Mouse (Mus musculus) lung, postnatal 25 days (tissue): Measurements from ENCODE around the gene Tex101.
"Not testable (repeated sequence)": the region's sequence is repeated elsewhere in the genome, so short reads cannot be mapped to it uniquely, and the experiment has no call there.

Experiments
- DNase-seq: peaks from one replicate; pipeline ENCODE4 v3.0.0; 2022; ENCODE audit warnings: low spot score

The Tex101 gene

DNA sequence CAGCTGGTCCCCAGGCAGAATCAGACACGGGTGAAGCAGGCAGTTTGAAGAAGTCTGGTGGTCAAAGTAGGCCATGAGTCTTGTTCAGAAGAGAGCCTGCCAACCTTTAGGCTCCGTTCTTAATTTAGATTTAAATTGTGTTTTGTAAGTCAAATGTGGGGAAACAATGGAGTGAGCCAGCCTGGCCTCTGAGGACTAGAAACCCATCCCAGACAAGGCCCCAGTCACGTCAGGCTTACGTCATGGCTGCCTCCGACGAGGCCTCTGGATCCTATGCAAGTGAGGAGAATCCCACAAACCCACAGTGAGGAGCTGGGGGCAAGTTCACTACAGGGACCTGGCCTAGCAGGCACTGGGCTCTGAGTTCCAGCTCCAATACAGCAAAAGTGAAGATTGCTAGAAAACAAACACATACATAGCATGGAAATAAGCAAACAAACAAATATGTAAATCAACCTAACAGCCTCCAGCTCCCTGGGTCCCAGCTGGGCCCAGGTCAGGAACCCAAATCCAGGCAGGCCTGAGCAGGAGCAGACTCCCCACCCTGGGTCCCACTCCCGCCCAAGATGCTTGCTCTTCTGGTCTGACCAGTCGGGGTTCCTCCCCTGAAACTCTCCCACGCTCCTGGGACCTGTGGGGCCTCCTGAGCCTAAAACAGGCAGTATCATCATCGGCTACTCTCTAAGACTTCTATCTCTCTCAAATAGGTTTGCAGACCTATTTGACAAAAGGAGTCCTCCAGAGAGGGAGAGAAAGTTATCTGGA lies 46.2 kb downstream of the Tex101 start:
- DNase-seq = no peak

DNA sequence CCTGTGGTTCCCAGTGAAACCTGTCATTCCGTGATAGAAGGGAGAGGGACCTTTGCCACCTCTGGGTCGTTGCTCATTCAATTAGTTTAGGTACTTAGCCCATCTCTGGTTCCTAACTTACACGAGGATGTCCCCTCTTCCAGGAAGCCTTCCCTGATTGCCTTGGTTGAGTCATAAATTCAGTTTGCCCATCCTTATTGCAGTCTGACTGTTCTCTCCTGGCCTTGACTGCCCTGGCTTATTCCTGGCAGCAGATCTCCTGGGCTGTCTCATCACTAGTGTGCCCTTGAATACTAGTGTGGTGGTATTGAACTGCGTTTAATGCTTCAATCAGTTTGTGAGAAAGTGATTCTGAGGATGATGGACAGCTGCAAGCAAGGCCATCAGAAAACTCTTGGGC lies 46.8 kb downstream of the Tex101 start:
- no peak for DNase-seq

DNA sequence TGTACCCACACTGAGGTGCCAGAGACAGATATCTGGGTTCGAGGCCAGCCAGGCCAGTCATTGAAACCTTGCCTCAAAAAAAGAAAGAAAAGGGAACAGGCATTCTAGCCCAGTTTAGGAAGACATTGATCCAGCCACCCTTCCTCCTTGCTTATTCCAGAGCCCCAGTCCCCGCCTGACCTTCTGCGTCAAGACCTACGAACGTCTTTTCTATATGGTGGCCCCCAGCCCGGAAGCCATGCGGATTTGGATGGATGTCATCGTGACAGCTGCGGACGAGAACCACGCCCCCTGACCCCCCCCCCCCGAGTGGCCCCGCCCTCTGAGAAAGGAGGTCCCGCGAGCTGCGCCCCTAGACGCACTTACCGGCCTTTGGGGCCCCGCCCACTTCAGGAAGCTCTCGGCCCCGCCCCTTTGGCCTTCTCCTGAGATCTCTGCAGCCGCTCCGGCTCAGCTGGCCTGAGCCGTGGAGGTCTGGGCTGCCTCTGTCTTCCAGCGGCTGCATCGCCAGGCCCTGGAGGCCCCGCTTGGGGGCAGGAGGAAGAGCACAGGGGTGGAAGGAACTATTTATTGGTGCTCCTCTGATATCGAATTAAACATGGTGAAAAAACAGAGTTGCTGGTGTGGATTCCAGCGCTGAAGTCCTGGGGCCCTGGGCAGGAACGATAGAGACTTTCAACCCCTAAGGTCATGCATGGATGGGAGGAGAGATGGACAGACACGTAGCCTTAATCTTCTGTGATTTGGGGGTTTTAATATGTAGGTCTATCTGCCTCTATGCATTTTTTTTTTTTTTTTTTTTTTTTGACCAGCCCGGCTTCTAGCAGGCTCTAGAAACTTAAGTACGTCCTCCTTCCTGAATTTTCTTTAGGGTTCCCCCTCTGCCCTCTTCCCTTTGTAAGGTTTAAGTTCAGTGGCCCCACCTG lies 47.5 kb downstream of the Tex101 start:
- DNase-seq = peak; percentile 88

DNA sequence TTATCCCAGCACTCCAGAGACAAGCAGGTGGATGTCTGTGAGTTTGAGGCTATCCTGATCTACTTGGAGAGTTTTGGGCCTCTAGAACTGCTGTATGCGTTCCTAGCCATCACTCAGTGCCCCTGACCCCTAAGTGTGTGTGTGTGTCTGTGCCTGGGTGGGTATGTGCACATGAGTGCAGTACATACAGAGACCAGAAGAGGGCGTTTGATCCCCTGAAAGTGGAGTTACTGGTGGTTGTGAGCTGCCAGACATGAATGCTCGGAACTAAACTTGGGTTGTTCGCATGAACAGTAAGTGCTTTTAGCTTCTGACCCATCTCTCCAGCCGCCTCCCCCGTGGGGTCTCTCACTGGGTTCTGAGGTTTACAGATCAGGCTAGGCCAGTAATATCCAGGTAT lies 53.5 kb downstream of the Tex101 start:
- DNase-seq = no peak

DNA sequence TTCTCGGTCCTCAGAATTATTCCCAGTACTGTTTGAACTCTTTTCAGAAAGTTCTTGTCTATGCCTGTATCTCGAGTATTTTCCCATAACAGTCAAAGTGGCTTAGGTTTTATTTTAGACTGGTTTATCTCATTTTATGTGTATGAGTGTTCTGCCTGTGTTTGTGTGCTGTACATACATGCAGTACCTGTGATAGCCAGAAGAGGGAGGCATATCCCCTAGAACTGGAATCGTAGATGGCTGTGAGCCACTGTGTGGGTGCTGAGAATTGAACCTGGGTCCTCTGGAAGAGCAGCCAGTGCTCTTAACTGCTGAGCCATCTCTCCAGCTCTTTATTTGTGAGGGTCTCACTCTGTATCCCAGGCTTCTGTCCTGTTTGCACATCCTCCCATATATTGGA lies 55.3 kb downstream of the Tex101 start:
- DNase-seq = no peak

DNA sequence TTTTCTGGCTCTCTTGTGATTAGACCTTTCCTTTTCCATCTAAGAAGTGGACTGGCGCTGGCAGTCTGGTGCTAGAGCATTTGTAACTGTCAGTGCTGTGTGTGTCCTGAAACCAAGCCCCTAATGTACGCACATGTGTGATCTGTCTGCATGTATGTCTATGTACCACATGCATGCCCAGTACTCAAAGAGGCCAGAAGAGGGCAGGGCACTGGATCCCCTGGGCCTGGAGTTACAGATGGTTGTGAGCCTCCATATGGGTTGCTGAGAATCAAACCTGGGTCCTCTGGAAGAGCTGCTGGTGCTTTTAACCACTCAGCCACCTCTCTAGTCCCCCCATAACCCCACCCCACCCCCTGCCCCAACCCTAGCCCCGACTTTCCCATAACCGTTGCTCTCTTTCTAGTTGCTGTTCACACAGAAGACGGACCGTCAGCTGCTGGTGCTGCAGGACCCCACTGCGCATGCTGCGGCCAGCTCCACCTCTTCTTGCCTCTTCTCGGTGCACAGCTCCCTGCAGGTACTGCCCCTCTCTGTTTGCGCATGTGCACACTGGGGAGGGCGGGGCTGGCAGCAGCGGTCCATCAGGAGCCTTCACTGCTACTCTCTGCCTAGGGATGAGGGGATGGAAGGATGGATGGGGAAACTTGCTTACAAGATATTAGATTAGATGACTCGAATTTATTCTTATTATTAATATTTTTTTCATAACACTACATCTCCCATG lies 56.6 kb downstream of the Tex101 start:
- DNase-seq = no peak

DNA sequence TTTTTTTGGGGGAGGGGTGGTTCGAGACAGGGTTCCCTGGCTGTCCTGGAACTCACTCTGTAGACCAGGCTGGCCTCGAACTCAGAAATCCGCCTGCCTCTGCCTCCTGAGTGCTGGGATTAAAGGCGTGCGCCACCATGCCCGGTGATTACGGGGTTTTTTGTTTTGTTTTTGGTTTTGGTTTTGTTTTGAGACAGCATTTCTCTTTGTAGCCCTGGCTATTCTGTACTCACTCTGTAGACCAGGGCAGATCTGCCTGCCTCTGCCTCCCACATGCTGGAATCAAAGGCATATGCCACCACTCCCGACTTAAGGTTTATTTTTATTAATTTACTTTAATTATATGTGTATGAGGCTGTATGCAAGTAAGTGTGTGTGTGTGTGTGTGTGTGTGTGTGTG lies 58.1 kb downstream of the Tex101 start:
- not testable (repeated sequence) for DNase-seq
